Mouse (Mus musculus) megakaryocyte progenitor cell, adult 5-6 weeks (primary cell): Measurements from ENCODE around the gene Olfr522. TPM values are rescaled to one million over a fixed set of nuclear protein-coding genes. Genes with fewer than 3 reads are reported as not detected.

Experiments
- ATAC-seq: replicated peaks from 2 replicates; pipeline ENCODE4 v1.8.0; 2016; ENCODE audit warnings: mild to moderate bottlenecking, moderate TSS enrichment, inconsistent platforms; ENCODE audit not compliant: poor library complexity
- total RNA-seq, 2 experiments: library from RNA; stranded (forward) in 1 of 2; stranded (reverse) in 1 of 2; fragments of 157-497, 149-512 nt in 1 of 2; fragments of 200-1000 nt in 1 of 2; gene quantifications; 2 replicates each; pipeline versions ENCODE4 v1.2.3 to v1.2.4; 2015 to 2017

The Olfr522 gene
- total RNA-seq (2015): not detected in 2 replicates
- total RNA-seq (2017): not detected in 2 replicates

DNA sequence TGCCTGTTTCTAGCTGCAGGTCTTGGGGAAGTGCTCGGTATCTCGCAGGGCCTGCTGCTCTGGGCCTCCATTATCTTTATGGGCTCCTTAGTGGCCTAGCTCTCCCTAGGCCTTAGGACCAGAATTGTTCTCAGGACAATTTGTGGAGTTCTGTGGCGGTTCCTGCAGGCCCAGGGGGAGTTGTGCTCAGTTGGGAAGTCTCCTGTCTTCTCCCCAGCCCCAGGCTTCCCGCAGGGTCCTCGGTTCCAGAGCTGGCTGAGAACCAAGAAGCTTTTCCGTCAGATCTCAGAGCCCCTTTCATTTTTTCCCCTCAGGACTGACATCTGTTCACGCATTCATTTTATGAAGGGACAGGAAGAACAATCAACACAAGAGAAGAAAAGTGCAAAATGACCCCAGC is at the start of gene Olfr522:
TSS of gene Olfr522 (minus strand) at position 101 of the 400 bp plus-strand sequence.
- no peak for ATAC-seq

DNA sequence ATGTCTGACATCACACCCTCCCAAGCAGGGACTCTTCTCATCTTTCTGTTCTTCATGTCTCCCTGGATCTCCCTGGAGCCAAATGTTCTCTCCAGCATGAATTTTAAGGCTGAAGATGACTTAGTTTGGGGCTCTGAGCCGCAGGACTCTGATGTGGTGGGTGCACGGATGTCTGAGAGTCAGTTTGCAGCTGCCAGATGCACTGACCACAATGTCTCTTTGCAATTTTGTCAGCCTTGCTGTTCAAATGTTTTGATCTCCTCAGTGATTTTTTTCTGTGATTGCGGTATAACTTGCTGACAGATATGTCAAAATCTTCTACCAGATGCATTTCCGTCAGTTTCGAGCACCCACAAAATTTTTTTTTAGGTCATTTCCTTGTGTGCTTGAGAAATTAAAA is 49.3 kb upstream of the Olfr522 start:
- ATAC-seq: no peak

DNA sequence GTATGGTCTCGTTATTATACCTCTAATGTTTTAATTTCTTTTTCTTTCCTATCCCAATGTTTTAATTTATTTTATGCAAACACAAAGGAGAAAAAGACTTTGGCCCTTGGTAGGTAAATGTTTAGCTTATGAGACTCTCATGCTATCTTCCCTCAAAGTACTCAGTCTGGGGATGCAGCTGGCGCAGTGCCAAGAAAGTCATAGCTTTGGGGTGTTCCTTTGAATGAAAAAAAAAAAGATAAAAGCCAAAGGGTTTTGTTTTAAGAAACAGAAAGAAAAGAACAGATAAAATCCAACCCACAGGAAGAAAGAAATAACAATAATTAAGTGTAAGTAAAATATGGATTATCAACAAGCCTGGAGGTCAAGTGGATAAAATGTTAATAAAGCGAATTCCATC is 44.1 kb upstream of the Olfr522 start:
- ATAC-seq: peak; percentile 32; the same call in 1 of the 2 replicates

DNA sequence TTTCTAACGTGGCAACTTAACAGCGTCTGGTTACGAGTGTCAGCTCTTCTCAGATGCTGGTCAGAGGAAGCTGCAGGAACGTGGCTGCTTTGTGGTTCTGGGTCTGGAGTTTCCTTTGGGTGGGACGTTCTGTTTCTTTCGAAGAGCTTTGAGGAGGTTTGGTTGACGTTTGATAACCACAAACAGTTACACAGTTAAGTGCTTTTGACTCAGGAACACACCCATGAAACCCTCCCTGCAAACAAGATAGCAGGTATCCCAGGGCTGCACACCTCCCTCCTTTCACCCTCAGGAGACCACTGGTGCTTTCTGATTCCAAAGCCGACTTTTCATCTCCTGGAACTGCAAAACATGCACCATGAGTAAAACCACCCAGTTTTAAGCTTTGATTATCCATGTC is 43.6 kb upstream of the Olfr522 start:
- ATAC-seq: peak; percentile 77

DNA sequence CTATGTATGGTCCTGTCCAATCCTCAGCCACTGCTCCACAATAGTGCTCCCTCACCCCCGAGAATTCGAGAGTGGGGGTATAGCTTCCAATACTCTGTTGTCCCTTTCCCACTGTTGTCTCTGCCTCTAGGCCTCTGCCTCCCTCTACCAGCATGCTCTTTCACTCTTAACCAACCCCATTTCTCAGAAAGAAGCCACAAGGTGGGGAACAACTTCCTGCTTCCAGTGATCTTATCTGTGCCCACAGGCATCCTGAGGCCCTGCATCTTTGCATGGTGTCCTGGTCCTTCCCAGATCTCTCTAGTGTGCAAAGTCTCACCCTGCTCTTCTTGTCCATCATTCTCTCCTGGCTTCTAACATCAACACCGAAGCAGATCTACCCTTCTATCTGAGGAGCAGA is 42.3 kb upstream of the Olfr522 start:
- peak; percentile 37; the same call in 1 of the 2 replicates for ATAC-seq

DNA sequence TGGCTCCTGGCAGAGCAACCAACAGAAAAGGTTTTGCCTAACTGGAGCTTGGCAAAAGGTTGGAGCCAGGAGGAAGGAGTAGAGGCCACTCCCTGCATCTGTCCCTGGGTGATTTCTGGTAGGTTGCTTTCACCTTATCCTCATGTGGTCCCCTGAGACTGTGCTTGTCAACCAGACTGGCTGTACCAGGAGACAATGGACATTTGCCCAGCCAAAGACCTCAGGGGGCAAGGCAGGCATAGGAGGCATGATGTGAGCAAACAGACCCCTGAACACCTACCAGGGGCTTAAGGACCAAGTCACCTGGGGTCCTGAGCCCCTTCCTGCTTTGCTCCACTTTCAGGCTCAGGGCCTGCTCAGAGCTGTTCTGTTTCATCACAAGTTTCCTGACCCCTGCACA is 41.3 kb upstream of the Olfr522 start, which contains the start of gene Olfr524:
TSS of gene Olfr524 (minus strand) at position 101 of the 400 bp plus-strand sequence.
- no peak for ATAC-seq

DNA sequence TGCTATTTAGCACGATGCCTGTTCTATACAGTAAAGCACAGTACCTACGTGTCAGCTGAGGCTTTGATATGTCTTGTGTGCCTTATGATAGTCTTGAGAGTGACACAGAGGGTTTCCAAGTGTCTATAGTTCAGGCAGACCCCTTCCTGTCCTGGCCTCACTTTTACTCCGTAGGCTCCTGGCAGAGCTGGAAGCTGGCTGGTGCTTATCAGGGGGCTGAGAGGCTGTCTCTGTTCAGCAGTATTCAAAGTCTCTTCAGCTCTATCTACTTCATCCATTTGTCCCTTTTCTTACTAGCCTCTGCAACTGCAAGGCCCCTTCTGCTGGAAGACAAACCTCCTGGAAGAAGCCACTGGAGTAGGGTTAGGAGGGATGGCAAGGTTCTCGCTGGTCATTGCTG is 36.5 kb upstream of the Olfr522 start:
- ATAC-seq: peak; percentile 42

DNA sequence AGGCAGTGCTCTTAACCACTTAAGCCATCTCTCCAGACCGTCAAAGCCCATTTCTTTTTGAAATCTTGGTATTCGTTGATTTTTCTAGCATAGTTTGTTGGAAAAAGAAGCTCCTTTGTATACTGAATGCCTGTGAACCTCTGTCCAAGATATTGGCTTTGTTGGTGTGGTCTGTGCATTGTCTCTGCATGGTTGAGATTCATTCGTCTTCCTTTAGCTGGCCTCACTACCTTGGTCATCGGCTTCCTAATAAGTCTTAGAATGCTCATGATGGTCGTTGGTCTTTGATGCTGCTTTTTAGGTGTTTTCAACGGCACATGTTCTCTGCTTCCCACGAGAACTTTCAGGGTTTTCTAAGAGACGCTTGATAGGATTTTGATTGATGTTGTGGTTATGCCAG is 31.4 kb upstream of the Olfr522 start:
- ATAC-seq: no peak

DNA sequence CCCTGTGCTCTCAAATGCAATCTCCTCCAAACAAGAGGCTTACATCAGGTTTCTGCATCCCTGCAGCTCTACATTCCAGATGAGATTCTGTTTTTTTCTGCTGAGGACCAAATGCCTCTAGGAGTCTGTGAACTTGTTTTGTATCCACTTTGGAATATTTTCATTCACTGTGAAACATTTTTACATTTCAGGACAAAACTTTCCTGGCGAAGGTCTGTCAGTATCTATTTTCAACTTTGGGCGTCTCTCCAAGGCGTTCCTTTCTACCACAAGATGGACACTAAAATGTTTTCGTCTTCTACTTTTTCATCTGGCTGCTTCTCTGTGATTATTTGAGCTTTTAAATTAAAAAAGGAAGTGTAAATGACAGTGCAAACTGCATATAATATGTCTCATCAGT is 29.5 kb upstream of the Olfr522 start:
- ATAC-seq: no peak

DNA sequence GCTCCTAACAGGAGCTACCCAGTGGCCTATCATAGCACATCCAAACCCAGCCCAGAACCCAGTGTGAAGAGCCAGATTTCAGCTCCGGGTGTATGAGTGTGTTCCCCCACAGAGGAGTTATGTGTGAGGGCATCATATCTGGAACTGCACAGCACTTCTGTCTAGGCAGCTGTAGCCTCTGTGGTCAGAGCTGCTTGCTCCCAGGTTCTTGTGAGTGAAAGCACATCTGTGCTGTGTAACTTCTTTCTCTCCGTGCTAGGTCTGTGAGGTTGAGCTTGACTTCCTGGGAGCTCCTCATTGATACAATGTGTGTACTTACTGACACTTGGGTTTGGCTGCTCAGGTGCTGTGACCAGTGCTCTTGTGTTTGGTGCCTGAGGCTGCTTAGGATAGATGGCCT is 28.3 kb upstream of the Olfr522 start:
- no peak for ATAC-seq

DNA sequence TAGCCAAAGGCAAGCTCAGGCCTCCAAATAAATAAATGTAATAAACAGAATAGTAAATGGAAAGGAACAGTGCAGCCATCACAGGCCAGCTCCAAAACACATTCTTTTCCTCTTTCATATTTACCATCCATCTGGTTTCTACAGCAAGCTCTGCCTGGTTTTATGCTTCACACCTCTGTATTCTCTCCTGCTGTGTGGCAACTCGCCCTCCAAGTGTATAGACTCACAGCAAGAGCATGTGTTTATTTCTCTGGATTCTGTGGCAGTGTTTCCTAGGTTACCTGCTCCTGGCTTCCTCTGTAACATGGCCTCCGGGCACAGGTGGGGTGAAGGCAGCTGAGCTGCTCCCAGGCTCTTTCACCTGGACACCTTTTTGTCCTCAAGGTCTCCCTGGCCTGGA is 27.9 kb upstream of the Olfr522 start:
- no peak for ATAC-seq

DNA sequence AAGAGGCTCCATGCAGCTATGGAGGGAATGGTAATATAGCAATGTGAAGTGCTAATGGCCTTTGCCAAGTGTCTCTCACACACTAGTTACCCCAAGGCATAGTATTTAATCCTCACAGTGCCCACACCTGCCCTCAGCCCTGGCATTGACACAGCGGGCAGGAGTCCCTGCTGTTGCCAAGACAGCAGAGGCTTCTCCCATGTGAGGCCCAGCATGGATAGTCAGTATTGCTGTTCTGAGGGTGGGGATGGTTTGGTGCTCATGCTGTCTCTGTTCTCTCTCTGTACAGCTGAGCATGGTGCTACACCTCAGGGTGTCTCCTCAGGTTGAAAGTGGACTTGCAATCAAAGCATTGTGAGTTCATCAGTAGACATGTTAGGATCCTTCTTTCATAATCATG is 25.9 kb upstream of the Olfr522 start:
- ATAC-seq: no peak

DNA sequence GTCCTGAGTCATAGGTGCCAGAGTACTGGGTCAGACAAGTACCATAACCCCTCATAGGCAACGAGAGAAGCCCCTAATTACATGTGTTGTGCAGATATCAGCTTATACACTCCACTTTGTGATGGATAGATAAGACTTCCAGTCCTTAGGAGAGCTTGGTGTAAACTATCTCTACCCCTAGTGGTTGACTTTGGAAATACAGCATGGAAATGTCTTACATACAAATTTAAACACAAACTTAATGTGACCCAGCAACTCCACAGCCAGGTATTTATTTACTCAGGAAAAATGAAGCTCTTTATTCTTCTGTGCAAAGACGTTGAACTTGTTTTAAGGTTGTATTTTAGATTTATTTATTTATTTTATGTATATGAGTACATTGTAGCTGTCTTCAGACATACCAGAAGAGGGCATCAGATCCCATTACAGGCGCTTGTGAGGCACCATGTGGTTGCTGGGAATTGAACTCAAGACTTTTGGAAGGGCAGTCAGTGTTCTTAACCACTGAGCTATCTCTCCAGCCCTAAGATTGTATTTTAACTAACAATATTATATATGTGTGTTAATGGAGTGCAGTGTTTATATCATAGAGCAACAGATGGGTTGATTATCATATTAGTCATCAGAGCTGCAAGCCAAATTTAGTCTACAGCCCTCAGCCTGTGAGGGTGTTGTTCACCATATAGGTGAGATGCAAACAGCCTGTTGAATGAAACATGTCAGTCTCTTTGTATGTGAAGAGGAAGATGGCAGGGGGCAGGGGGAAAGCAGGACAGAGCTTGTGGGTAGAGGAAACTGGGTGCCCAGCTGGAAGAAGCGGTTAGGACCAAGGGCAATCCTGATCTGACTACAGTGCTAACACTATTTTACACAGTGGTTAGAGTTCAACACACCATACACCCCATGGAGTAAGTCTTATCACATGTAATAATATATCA is 24.1 kb upstream of the Olfr522 start:
- ATAC-seq: peak; percentile 74

DNA sequence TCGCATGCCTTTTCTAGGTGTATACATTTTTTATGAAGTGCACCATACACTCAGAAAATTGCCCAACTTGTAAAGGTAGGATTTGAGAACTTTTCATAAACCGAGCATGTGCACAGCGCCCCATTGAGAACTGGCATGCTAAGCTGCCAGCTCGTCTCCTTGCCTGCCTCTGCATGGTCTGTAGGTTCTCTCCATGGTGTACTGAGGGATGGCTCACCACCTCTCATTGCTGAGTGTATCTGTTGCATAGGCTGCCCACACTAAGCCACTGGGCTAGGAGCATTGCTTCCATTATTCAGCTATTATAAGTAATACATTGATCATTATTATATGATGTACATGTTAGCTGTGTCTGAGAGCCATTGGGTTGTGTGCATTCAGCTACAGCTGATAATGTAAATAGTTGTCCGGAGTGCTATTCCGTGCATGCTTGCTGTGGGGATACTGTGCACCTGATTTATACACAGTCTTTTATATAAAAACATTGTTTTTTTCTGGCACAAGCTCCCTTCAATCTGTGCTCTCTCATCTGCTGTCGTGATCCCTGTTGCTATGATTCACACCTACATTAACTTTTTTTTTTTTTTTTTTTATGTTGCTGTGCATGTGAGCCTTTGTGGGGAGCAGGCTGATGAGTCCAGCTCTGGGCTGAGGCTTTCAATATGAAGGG is 23.3 kb upstream of the Olfr522 start:
- ATAC-seq: no peak

DNA sequence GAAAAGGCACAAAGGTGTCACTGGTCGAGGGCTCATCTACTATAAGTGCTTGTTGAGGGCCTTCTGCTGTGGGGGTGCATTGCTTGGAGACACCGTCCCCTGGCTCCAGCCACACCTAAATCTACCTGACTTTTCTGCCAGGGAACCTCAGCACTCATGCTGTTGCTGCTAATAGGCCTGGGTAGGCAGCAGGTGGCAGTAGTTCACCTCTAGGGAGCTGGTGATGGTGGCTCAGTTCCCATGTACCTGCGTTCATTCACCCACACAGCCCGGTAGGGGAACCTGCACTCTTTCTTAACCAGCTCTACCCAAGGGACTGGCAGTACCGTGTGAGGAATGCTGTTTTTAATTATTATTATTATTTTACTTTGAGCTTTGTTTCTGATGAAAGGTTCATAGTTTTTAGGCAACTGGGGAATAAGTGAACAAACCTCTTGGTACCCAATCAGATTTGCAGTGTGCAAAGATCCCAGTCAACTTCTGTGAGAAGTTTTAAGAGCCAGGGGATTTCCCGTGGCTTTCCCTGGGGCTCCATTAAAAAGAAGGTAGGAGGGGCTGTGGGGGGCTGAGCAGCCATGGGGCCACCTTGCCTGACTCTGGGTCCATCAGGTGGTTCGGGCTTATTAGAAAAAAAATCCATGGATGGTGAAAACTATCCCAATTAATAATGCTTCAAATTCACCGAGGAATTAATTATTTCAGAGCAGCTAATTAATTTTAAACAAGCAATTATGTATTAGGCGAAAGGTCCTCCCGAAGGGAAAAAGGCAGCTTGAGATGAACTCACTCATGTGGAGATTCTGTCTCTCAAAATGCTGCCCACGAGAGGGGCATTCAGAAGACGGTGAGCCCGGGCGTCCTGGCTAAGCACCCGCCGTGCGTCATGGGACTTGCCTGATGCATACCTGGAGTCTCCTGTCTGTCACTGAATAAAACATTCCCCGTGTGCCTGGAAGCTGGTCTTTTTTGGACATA is 22.4 kb upstream of the Olfr522 start:
- ATAC-seq: peak; percentile 80

DNA sequence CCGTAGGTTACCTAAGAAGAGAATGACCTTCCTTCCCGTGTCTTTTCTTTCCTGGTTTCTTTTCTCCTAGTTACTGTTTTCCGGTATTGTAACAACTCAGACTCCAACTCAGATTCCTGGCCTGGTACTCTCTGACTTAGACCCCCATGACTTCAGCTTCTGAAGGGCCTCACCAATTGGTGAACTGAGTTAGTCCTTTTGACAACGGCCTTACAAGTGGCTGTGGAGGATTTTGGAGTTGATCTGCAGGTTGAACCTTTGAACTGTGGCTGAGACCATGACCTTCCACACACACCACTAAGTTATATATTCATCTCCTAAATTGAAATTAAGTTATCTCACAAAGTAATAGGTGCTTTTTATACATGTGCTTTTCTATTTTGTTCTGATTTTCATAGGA is 19.6 kb upstream of the Olfr522 start:
- no peak for ATAC-seq

DNA sequence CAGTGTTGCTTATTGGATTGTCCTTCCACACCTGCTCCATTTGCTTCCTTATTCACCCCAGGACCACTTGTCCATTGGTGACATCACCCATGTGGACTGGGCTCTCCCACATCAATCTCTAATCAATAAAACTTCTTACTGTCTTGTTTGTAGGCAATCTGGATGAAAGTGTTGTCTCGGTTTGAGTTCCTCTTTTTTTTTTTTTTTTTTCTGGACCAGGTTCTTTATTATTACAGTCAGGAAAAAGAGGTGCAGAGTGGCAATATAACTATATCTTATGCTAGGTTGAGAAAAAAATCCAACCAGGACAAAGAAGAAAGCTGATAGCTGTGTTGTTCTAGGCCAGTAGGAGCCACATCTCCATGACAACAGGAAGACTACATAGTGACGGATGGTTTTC is 16.1 kb upstream of the Olfr522 start:
- no peak for ATAC-seq

DNA sequence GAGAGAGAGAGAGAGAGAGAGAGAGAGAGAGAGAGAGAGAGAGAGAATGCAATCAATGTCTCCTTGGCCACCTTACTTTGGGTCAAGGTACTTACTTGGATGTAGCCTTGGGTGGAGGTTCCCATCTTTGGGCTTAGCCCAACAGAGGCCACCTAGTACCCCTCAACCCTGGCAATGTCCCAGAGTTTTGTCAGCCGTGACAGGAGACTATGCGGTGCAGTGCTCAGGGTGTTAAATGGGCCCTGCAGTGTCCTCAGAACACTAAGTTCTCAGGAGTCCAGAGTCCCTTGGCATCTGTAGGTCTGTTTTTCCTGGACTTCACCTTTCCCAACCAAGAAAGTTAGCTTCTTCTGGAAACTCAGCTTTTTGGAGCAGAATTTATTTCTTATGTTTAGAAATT is 14.6 kb upstream of the Olfr522 start:
- no peak for ATAC-seq

DNA sequence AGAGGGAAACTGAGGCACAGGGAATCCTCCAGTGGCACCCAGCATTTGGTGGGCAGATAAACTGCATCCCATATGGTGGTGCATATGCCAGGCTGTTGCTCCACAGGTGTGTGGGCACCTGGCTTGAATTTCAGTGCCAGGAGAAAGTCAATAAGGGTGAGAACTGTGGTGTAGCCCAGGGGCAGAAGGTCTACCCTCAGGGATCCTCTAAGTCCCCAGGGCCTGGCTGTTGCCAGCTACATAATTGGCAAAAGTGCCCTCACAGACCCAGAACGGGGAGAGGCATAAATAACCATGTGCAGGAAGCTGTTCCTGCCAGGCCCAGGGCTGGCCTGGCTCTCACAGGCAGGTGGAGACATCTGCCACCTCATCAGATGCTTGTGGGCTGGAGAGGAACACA is 8.4 kb upstream of the Olfr522 start, which contains the start of gene Olfr523:
TSS of gene Olfr523 (plus strand) at position 282 of the 400 bp plus-strand sequence.
- no peak for ATAC-seq

DNA sequence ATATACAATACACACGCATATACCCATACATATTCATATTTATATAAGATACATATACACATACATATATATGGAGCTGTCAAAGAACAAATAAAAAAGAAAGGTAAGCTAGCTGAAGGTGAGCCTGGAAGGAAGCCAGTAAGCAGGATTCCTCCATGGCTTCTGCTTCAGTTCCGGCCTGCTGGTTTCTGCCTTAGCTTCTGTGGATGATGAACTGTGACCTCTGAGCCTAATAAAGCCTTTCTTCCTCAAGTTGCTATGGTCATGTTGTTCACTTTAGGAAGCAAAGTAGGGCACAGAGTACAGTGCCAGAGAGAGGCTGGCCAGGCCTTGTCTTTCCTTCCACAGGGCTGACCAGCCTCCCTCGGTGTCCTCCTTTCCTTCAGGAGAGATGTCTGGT is 6.3 kb upstream of the Olfr522 start:
- no peak for ATAC-seq

DNA sequence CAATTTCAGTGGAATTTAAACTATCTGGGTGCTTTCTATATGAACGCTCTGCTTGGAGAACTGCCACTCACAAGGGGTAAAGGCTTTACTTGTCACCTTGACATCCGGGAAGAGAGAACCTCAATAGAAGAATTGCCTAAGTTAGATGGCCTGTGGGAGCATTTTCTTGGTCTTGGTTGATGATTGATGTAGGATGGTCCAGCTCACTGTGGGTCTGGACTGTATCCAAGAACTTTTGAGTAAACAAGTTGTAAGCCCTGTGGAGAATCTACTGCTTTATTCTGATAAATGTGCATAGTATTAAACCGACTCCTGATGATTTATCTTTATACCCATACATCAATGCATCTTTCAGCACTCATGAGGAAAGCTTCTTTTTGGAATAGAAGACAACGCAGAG is 4.8 kb upstream of the Olfr522 start:
- ATAC-seq: no peak
